Mouse (Mus musculus) G1E (cell line): ENCODE data around the gene Tmc8.

Experiments used
- CTCF ChIP-seq: IDR thresholded peaks from 2 replicates; pipeline ENCODE4 v1.5.1; 2012; ENCODE audit warnings: low read depth, low read length, inconsistent platforms, mixed read lengths
- GATA1 ChIP-seq: IDR thresholded peaks from 2 replicates; pipeline ENCODE4 v1.6.1; 2012; ENCODE audit warnings: borderline replicate concordance, low read length, inconsistent platforms, mixed read lengths
- POLR2AphosphoS5 ChIP-seq: IDR thresholded peaks from 2 replicates; pipeline ENCODE4 v1.6.1; 2012; ENCODE audit warnings: low read depth, low read length, inconsistent platforms; ENCODE audit not compliant: insufficient replicate concordance
- TAL1 ChIP-seq: conservative IDR thresholded peaks from 2 replicates; pipeline ENCODE4 v1.6.1; 2012; ENCODE audit warnings: low read depth, low read length, inconsistent platforms, mixed read lengths

DNA sequence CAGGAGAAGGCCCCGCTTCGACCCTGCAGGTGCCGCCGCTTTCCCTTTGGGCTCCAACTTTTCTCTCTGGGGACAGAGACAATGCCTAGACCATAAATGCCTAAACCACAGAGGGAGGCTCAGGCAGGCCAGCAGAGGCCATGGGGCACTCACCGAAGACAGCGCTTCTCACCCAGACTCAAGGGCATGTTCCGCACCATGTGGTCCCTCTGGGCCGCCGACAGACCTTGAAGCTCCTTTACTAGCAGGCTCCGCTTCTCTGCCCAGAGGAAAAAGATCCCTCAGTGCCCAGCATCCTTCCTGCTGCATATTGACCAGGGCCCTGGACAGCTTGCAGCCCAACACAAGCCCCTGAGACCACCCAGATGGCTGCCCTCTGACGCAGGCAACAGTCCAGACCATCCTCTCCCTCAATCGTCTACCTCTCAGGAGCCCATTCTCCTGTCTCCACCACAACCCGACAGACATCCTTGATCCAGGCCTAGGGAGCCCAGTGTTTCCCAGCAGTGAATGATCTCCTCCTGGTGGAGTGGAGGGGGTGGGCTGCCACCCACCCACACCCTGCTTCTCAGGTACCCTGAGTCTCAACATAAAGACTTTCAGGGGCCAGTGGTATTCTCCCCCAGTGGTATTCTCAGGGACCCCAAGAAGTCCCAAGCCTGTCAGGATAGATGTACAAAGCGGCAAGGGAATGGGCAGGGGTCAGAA is 5.6 kb upstream of the Tmc8 start:
- TF ChIP-seq CTCF, result no peak
- no peak for TF ChIP-seq GATA1
- no peak for TF ChIP-seq POLR2AphosphoS5
- no peak for TF ChIP-seq TAL1
